Mouse (Mus musculus): ENCODE data around the gene Olfr389.

The Olfr389 gene

DNA sequence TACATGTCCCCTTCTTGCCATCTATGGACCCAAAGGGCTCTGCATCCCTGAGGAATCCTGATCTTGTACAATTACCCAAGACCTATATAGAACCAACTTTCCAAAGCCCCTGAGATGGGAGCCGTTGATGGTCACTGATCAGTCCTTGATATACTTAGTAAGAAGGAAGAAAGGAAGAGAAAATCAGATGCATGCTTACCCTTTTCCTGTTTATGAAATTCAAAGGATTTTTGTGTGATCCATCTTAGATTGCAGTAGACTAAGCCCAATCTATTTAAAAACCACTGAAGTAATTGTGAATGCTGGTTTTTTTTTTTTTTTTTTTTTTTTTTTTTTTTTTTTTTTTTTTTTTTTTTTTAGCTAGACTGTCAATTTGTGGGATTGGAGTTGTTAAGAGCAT, at the start of gene Olfr389:
TSS of gene Olfr389 (minus strand) at position 101 of the 400 bp plus-strand sequence.
- DNase-seq = no peak

DNA sequence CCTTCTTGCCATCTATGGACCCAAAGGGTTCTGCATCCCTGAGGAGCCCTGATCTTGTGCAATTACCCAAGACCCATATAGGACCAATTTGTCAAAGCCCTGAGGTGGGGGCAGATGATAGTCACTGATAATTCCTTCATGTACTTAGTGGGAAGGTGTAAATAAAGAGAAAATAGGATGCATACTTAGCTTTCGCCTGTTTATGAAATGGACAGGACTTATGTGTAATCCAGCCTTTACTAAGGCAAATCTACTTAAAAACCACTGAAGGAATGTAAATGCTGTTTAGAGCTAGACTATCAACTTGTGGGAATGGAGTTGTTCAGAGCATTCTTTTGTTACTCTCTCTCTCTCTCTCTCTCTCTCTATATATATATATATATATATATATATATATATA, 36.4 kb upstream of the Olfr389 start, which contains the start of gene Olfr392:
TSS of gene Olfr392 (minus strand) at position 101 of the 400 bp plus-strand sequence.
- DNase-seq = no peak

DNA sequence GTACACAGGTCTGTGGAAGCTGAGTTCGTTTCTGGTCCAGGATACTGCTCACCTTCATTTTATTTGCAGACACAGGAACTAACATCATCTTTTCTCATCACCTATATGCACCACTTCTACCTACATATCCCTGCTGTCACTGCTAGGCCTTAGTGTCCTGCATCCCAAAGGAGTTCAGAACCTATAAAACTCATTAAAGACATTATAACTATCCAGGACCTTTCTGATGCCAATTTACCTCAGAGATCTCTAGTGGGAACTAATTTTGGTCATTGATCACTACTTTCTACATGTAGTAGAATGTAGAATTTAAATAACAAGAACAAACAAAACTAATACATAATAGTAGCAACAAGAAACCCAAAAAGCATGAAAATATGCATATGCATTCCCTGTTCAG, 22.4 kb upstream of the Olfr389 start, which contains the start of gene Olfr391-ps:
TSS of gene Olfr391-ps (minus strand) at position 101 of the 400 bp plus-strand sequence.
- no peak for DNase-seq

DNA sequence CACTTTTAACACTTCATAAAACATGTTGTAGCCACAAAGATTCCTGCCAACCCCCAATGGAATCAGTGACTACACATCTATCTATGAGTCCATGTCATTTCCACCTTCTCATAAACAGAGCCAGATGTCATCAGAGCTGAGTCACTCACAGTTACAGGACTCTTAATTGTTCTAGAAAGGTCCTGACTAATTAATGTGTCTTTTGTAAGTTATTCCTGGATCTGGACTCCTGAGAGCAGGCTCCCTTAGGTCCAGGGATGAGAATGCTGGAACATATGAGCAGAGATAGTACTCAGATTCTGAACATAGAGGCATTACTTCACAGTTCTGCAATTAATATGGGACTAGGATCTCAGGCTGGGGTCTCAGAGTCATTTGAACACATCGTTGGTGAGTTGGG, 2.2 kb upstream of the Olfr389 start, which contains the start of gene Olfr390:
TSS of gene Olfr390 (plus strand) at position 301 of the 400 bp plus-strand sequence.
- no peak for DNase-seq

DNA sequence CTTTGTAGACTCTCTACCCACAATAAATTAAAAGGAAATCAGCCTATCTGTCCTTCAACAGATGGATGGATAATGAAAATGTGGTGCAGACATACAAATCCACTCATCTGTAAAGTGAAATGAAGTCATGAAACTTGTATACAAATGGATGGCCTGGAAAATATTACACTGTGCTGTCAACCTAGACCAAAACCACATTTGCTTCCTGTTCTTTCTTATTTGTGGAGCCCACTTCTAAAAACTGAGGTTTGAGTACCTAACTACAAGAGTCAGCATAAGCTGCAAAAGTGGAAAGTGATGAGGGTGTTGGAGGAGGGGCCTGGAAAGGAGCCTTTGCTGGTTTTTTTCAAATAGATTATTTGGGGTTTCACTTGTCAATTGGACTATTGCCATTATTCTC, 21.4 kb downstream of the Olfr389 start:
- DNase-seq = no peak

All from right cerebral cortex, postnatal 25 days (tissue).